Mouse (Mus musculus) liver, embryonic 14.5 days (tissue): ENCODE results near the gene Lmna.

Experiments used
- CTCF ChIP-seq: IDR thresholded peaks from 2 replicates; pipeline ENCODE4 v1.5.1; 2016; ENCODE audit warnings: antibody characterized with exemption, low read depth, control low read depth
- EP300 ChIP-seq: IDR thresholded peaks from 2 replicates; pipeline ENCODE4 v1.6.1; 2016; ENCODE audit warnings: antibody characterized with exemption, low read depth

DNA sequence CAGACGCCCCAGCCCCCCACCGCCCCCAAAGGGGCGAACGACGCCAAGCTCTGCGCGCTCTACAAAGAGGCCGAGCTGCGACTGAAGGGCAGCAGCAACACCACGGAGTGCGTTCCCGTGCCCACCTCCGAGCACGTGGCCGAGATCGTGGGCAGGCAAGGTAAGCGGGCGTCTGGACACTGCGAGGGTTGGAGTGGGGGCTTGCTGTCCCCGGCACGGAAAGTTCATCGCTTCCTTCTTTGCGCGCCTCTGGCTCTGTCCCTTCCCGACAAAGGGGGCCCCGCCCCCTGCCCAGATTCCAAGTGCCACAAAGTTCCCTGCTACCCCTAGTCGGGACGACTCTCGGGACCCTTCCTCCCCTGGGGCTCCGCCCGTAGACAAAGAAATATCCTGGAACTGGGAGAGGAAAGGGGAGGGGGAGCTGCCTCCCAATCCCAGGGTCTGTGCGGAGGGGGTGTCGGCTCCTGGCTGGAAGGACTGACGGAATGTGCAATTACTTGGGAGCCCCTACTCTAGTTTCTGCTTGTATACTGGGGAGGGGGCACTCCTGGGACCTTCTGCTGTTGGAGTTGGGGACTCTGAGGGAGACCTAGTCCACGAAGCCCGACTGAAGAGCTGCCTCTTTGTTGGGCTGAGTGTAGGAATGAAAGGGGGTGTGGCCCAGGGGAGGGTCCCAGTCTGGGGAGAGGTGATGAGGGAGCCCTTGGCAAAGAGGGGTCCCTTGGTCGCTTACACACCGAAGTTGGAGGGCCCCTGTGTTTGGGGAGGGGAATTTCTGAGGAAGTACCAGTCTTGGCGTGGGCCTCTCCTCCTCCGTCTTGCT is 23.1 kb upstream of the Lmna start:
- TF ChIP-seq CTCF: no peak
- no peak for TF ChIP-seq EP300
